Mouse (Mus musculus) embryonic facial prominence, embryonic 14.5 days (tissue): Measurements from ENCODE around the gene Pogk. TPM values are rescaled to one million over a fixed set of nuclear protein-coding genes. Genes with fewer than 3 reads are reported as not detected.

Experiments
- ATAC-seq: fragments of 200-750 bp; cut with Nextera tagmentation; 2 replicates; pipeline ENCODE4 v1.8.0; 2017; ENCODE audit warnings: low read depth, moderate number of reproducible peaks, moderate TSS enrichment
- DNase-seq: peaks from one replicate; pipeline ENCODE4 v3.0.0-alpha.2; 2015; ENCODE audit warnings: low spot score
- H3K27ac ChIP-seq: fragments of 300-500 bp; sonication (generic); replicated peaks from 2 replicates; pipeline ENCODE4 v1.5.1; 2014; ENCODE audit warnings: low read depth, mild to moderate bottlenecking, low read length, moderate library complexity
- H3K27me3 ChIP-seq: fragments of 300-500 bp; sonication (generic); replicated peaks from 2 replicates; pipeline ENCODE4 v1.6.1; 2014; ENCODE audit warnings: low read length; ENCODE audit not compliant: control insufficient read depth, insufficient read depth
- H3K36me3 ChIP-seq: fragments of 300-500 bp; sonication (generic); 2 replicates; pipeline ENCODE4 v1.6.1; 2014; ENCODE audit warnings: low read length, mixed read lengths; ENCODE audit not compliant: control insufficient read depth, insufficient read depth
- H3K4me1 ChIP-seq: fragments of 300-500 bp; sonication (generic); 2 replicates; pipeline ENCODE4 v1.6.1; 2014; ENCODE audit warnings: antibody characterized with exemption, low read length; ENCODE audit not compliant: control insufficient read depth, insufficient read depth
- H3K4me2 ChIP-seq: fragments of 300-500 bp; sonication (generic); 2 replicates; pipeline ENCODE4 v1.6.1; 2014; ENCODE audit warnings: low read depth, mild to moderate bottlenecking, low read length, moderate library complexity, mixed read lengths
- H3K4me3 ChIP-seq: fragments of 300-500 bp; sonication (generic); 2 replicates; pipeline ENCODE4 v1.5.1; 2014; ENCODE audit warnings: low read depth, mild to moderate bottlenecking, low read length
- H3K9ac ChIP-seq: fragments of 300-500 bp; sonication (generic); 2 replicates; pipeline ENCODE4 v1.6.1; 2014; ENCODE audit warnings: low read depth, mild to moderate bottlenecking, low read length, moderate library complexity, mixed read lengths
- H3K9me3 ChIP-seq: fragments of 300-500 bp; sonication (generic); 2 replicates; pipeline ENCODE4 v1.6.1; 2016; ENCODE audit warnings: low read length; ENCODE audit not compliant: control insufficient read depth
- WGBS: fragments of 180-500 bp; shearing (Covaris S2); extraction: QIAGEN DNeasy Blood & Tissue Kit; methylation state at CpG from one replicate; pipeline ENCODE4 v1.1.7; 2014; 5-methylcytosine and 5-hydroxymethylcytosine counted together
- polyA plus RNA-seq: library from polyadenylated mRNA; unstranded; fragments of >200 nt; fragmentation: Nextera tagmentation; extraction: Ambion mirVana; gene quantifications from 2 replicates; pipeline ENCODE4 v1.2.1, GENCODE M21; 2014

Pogk gene
- polyA plus RNA-seq, 1 experiment from 2014 or later = 17.3 TPM

DNA sequence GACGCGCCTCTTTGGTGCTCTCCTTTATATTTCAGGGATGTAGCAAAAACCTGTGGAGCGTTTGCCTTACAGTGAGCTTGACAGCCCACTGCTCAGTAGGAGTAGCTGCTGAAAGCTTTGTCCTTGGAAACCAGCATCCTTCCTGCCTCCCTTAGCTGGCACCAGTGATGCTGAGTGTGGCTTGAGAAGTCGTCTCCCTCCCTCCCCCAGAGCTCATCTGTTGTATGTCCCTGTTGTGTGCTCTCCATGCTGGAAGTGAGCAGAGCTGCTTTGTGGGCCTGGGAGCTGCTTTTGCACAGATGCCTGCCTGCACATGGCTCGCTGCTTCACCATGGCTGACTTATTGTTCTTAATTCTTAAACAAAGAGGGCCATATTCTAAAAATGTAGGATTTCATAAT is 24.2 kb downstream of the Pogk start:
- no peak for DNase-seq
- no peak for ATAC-seq
- Histone ChIP-seq H3K27ac (no peak overlapping the region), H3K9ac (no peak overlapping the region), H3K4me2 (no peak overlapping the region), H3K4me3 (no peak overlapping the region), H3K4me1 (peaks cover 13% of the 10 kb centered on the region), H3K27me3 (no peaks in the 10 kb centered on the region), H3K9me3 (no peaks in the 10 kb centered on the region), H3K36me3 (peaks cover 84% of the 10 kb centered on the region)
- 88% methylated on average over 5 of the region's 5 CpGs for WGBS

DNA sequence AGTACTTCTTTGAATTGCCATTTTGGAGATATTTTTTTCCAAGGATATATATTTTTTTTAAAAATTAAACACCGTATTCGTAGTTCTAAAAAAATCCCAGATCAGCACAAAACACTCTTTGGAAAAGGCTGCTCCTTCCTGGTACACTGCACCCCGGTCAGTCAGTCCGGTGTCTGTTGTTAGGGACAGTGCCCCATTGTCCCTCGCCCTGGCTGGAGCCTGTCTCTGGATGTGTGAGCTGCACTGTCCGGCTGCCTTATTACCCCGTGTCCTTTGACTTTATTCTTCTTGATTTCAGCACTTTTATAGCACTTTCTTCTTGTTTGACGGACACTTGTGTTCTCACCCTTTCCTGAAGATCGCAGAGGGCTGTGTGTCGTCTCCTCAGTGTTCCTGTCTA is 25.0 kb downstream of the Pogk start:
- ATAC-seq = no peak
- peaks cover 75% of the 10 kb centered on the region for H3K36me3 ChIP-seq
- H3K9me3 ChIP-seq = no peaks in the 10 kb centered on the region
- DNase-seq = no peak
- no peak overlapping the region for H3K9ac ChIP-seq
- no peaks in the 10 kb centered on the region for H3K27me3 ChIP-seq
- WGBS = 86% methylated on average over 10 of the region's 10 CpGs
- H3K4me1 ChIP-seq = peaks cover 15% of the 10 kb centered on the region
- no peak overlapping the region for H3K4me2 ChIP-seq
- no peak overlapping the region for H3K27ac ChIP-seq
- H3K4me3 ChIP-seq = no peak overlapping the region

DNA sequence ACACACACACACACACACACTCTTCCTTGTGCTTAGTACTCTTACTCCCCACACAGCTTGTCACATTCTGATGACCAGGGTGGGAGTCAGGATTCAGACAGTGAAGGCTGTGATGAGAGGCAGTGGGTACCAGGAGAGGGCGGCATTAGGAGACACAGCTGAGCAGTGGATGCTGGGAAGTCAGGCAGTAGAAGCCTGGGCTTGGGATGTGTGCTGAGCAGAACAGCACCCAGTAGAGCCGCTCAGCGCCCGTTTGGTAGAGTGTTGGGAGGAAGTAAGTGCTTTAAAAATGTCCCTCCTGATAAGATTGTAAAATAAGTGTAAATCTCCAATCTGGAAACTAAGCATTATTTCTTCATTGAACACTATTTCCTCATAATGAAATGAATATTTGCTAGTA is 27.0 kb downstream of the Pogk start:
- Histone ChIP-seq H3K9ac (no peak overlapping the region), H3K27ac (no peak overlapping the region), H3K4me1 (peaks cover 15% of the 10 kb centered on the region), H3K27me3 (no peaks in the 10 kb centered on the region), H3K4me2 (no peak overlapping the region), H3K36me3 (peaks cover 55% of the 10 kb centered on the region), H3K4me3 (no peak overlapping the region), H3K9me3 (no peaks in the 10 kb centered on the region)
- DNase-seq = no peak
- ATAC-seq = no peak
- WGBS = 84% methylated on average over 4 of the region's 4 CpGs

DNA sequence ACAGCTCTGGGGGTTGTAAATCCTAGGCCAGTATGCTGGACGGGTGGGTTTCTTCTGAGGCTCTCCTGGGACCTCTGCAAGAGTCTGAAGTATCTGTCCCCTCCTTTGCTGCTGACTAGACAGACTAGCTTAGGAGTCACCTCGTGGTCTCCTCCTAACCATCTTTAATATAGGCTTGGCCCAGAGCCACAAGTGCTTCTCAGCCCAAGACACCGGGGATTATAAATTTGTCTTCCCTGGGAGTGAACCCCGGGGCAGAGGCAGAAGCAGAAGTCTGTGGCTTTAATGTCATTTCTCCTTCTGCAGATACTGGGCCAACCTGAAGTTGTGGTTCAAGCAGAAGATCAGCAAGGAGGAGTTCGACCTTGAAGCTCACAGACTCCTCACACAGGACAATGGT is 27.8 kb downstream of the Pogk start:
- no peaks in the 10 kb centered on the region for H3K9me3 ChIP-seq
- peaks cover 15% of the 10 kb centered on the region for H3K4me1 ChIP-seq
- no peak overlapping the region for H3K27ac ChIP-seq
- no peak overlapping the region for H3K4me3 ChIP-seq
- H3K4me2 ChIP-seq = no peak overlapping the region
- H3K27me3 ChIP-seq = no peaks in the 10 kb centered on the region
- ATAC-seq (no peak), DNase-seq (no peak)
- 71% methylated on average over 5 of the region's 5 CpGs for WGBS
- no peak overlapping the region for H3K9ac ChIP-seq
- H3K36me3 ChIP-seq = peaks cover 47% of the 10 kb centered on the region

GRCm38 (mm10) chr1:166381336-166381735 is 28.3 kb downstream of the Pogk start:
- Histone ChIP-seq H3K27me3 (no peaks in the 10 kb centered on the region), H3K4me2 (peak overlapping the region; percentile 56; the same call in 1 of the 2 replicates), H3K27ac (no peak overlapping the region), H3K4me3 (no peak overlapping the region), H3K9ac (peak overlapping the region; percentile 95), H3K4me1 (peaks cover 15% of the 10 kb centered on the region), H3K36me3 (peaks cover 43% of the 10 kb centered on the region), H3K9me3 (no peaks in the 10 kb centered on the region)
- no peak for DNase-seq
- WGBS = 77% methylated on average over 10 of the region's 10 CpGs
- no peak for ATAC-seq

- H3K4me2 ChIP-seq = peak overlapping the region; percentile 56
- H3K27ac ChIP-seq = peak overlapping the region; percentile 88
- under 1% methylated on average over 23 of the region's 41 CpGs for WGBS
- DNase-seq (peak; percentile 88), ATAC-seq (peak; percentile 38)
- no peaks in the 10 kb centered on the region for H3K27me3 ChIP-seq
- H3K4me3 ChIP-seq = peak overlapping the region; percentile 74
- H3K9ac ChIP-seq = peak overlapping the region; percentile 95
- no peaks in the 10 kb centered on the region for H3K9me3 ChIP-seq
- H3K4me1 ChIP-seq = peaks cover 15% of the 10 kb centered on the region
- H3K36me3 ChIP-seq = peaks cover 28% of the 10 kb centered on the region
These were observed 29.9 kb downstream of the Pogk start for GRCm38 (mm10) chr1:166379630-166380231.

DNA sequence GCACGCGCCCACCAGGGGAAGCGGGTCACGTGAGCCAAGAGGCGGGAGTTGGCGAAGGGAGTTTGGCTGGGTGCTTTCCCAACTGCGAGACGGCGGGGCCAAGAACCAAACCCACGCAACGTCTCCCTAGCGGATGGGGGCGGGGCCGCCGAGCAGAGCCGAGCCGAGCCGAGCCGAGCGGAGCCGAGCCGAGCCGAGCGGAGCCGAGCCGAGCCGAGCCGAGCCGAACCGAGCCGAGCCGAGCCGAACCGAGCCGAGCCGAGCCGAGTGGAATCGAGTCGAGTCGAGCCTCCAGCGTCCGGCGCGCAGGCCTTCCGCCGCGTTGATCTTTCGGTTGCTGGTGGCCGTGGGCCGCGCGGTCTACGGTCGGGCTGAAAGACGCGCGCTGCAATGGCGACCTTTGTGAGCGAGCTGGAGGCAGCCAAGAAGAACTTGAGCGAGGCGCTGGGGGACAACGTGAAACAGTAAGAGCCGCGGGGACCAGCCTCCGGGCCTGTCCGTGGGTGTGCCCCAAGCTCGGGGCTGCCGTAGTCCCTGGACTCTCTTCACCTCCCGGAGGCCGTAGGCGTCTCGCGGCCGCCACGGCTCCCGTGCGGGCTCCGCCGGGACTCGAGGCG is 30.5 kb downstream of the Pogk start, which contains the start of gene Tada1:
Gene Tada1 (plus strand): TSS at position 85 of the 617 bp plus-strand sequence.
- WGBS = 0% methylated on average over 15 of the region's 81 CpGs
- no peaks in the 10 kb centered on the region for H3K9me3 ChIP-seq
- DNase-seq (peak; percentile 97), ATAC-seq (peak; percentile 94)
- H3K4me3 ChIP-seq = peak within 1 kb of the TSS; percentile 74
- H3K4me2 ChIP-seq = peak within 1 kb of the TSS; percentile 56
- H3K4me1 ChIP-seq = peaks cover 15% of the 10 kb centered on the region
- peaks cover 22% of the 10 kb centered on the region for H3K36me3 ChIP-seq
- peak within 1 kb of the TSS; percentile 88 for H3K27ac ChIP-seq
- no peaks in the 10 kb centered on the region for H3K27me3 ChIP-seq
- H3K9ac ChIP-seq = peak within 1 kb of the TSS; percentile 95

DNA sequence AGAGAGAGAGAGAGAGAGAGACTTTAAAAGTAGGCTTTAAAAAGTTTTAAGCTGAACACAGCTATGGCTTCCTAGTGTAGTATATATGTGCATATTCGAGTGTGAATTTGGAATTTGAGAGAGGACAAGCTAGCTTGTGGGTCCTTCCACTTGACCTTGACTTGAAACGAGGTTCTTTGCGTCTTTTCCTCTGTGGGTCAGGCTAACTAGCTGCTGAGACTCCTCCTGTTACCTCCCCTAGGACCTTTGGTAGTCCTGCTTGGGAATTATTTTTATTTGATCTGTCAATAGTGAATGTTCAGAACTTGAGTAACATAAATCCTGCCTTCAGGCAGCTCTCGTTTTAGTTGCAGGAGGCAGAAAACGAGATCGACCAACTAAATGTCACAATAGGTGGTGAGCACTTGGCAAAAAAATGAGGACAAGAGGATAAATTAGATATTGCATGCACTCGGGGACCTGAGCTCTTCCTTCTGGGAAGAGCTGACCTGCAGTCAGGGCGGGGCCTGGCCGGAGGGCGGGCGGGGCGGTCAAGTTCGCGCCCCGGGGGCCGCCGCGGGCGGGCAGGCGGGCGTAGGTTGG is 31.1 kb downstream of the Pogk start:
- no peaks in the 10 kb centered on the region for H3K27me3 ChIP-seq
- H3K27ac ChIP-seq = peak overlapping the region; percentile 88; the same call in 1 of the 2 replicates
- peaks cover 15% of the 10 kb centered on the region for H3K4me1 ChIP-seq
- peaks cover 16% of the 10 kb centered on the region for H3K36me3 ChIP-seq
- ATAC-seq = no peak
- no peaks in the 10 kb centered on the region for H3K9me3 ChIP-seq
- peak overlapping the region; percentile 50 for H3K4me2 ChIP-seq
- H3K4me3 ChIP-seq = peak overlapping the region; percentile 74
- no peak for DNase-seq
- 5% methylated on average over 11 of the region's 21 CpGs for whole genome bisulfite sequencing
- peak overlapping the region; percentile 62 for H3K9ac ChIP-seq
